Mouse (Mus musculus): ENCODE data around the gene Dync1li1. TPM values are rescaled to one million over a fixed set of nuclear protein-coding genes. Genes with fewer than 3 reads are reported as not detected.
"Not testable (repeated sequence)": the region's sequence is repeated elsewhere in the genome, so short reads cannot be mapped to it uniquely, and the experiment has no call there.

The Dync1li1 gene
- polyA plus RNA-seq, 1 experiment from 2014 or later, result 16.3 TPM

- H3K4me2 ChIP-seq (ENCODE audit: low read depth, low read length), result no peak overlapping the region
- H3K27me3 ChIP-seq (ENCODE audit: insufficient read depth, low read length), result 0 out of 2 replicates have a peak, but pooled peaks cover 6% of the 10 kb centered on the region
- H3K36me3 ChIP-seq (replicated peaks; ENCODE audit: insufficient read depth, low read length), result no peaks in the 10 kb centered on the region
- H3K9ac ChIP-seq (replicated peaks), result no peak overlapping the region
- H3K4me3 ChIP-seq (ENCODE audit: low read depth, low read length), result no peak overlapping the region
- WGBS (ENCODE audit: insufficient replicate concordance), result 75% methylated on average over 28 of the region's 28 CpGs
- H3K9me3 ChIP-seq (ENCODE audit: low read length), result no peaks in the 10 kb centered on the region
- no peak overlapping the region for H3K27ac ChIP-seq (ENCODE audit: low read depth)
- TF ChIP-seq CTCF (IDR thresholded peaks at IDR 0.05; ENCODE audit: low read depth) (0 out of 2 replicates have a peak, but pooled peaks have one; percentile 7), EP300 (IDR thresholded peaks at IDR 0.05; ENCODE audit: low read depth) (no peak)
- no peak for ATAC-seq
- no peak for DNase-seq
- H3K4me1 ChIP-seq (ENCODE audit: insufficient read depth), result no peaks in the 10 kb centered on the region
Observed at GRCm38 (mm10) chr9:114647506-114648432, 40.8 kb upstream of the Dync1li1 start.

- H3K27ac ChIP-seq (ENCODE audit: low read depth); ATAC-seq; H3K4me1 ChIP-seq (ENCODE audit: insufficient read depth); DNase-seq; H3K9me3 ChIP-seq (ENCODE audit: low read length); H3K4me2 ChIP-seq (ENCODE audit: low read depth, low read length); H3K27me3 ChIP-seq (ENCODE audit: insufficient read depth, low read length); H3K9ac ChIP-seq (replicated peaks); H3K36me3 ChIP-seq (replicated peaks; ENCODE audit: insufficient read depth, low read length); H3K4me3 ChIP-seq (ENCODE audit: low read depth, low read length): not testable (repeated sequence)
- TF ChIP-seq CTCF (IDR thresholded peaks at IDR 0.05; ENCODE audit: low read depth), result peak; percentile 71
- 46% methylated on average over 8 of the region's 9 CpGs for WGBS (ENCODE audit: insufficient replicate concordance)
Observed at GRCm38 (mm10) chr9:114648472-114648871, 40.1 kb upstream of the Dync1li1 start.

GRCm38 (mm10) chr9:114649371-114649770, 39.2 kb upstream of the Dync1li1 start:
- H3K4me2 ChIP-seq (ENCODE audit: low read depth, low read length), result no peak overlapping the region
- DNase-seq, result no peak
- no peaks in the 10 kb centered on the region for H3K4me1 ChIP-seq (ENCODE audit: insufficient read depth)
- H3K9me3 ChIP-seq (ENCODE audit: low read length), result no peaks in the 10 kb centered on the region
- no peaks in the 10 kb centered on the region for H3K36me3 ChIP-seq (replicated peaks; ENCODE audit: insufficient read depth, low read length)
- no peak overlapping the region for H3K4me3 ChIP-seq (ENCODE audit: low read depth, low read length)
- H3K9ac ChIP-seq (replicated peaks), result no peak overlapping the region
- H3K27ac ChIP-seq (ENCODE audit: low read depth), result no peak overlapping the region
- TF ChIP-seq EP300 (IDR thresholded peaks at IDR 0.05; ENCODE audit: low read depth), result no peak
- no peak for TF ChIP-seq CTCF (IDR thresholded peaks at IDR 0.05; ENCODE audit: low read depth)
- no peaks in the 10 kb centered on the region for H3K27me3 ChIP-seq (ENCODE audit: insufficient read depth, low read length)
- ATAC-seq, result no peak
- WGBS (ENCODE audit: insufficient replicate concordance), result 68% methylated on average over 5 of the region's 5 CpGs

- no peak overlapping the region for H3K4me2 ChIP-seq (ENCODE audit: low read depth, low read length)
- H3K4me3 ChIP-seq (ENCODE audit: low read depth, low read length), result no peak overlapping the region
- TF ChIP-seq CTCF (IDR thresholded peaks at IDR 0.05; ENCODE audit: low read depth), result no peak
- TF ChIP-seq EP300 (IDR thresholded peaks at IDR 0.05; ENCODE audit: low read depth), result no peak
- 51% methylated on average over 21 of the region's 21 CpGs for WGBS (ENCODE audit: insufficient replicate concordance)
- no peaks in the 10 kb centered on the region for H3K9me3 ChIP-seq (ENCODE audit: low read length)
- ATAC-seq, result peak; percentile 19; the same call in 1 of the 2 replicates
- H3K27me3 ChIP-seq (ENCODE audit: insufficient read depth, low read length), result 0 out of 2 replicates have a peak, but pooled peaks cover under 1% of the 10 kb centered on the region
- no peak overlapping the region for H3K9ac ChIP-seq (replicated peaks)
- H3K27ac ChIP-seq (ENCODE audit: low read depth), result no peak overlapping the region
- no peaks in the 10 kb centered on the region for H3K4me1 ChIP-seq (ENCODE audit: insufficient read depth)
- peak; percentile 44 for DNase-seq
- H3K36me3 ChIP-seq (replicated peaks; ENCODE audit: insufficient read depth, low read length), result no peaks in the 10 kb centered on the region
Observed at GRCm38 (mm10) chr9:114650938-114651634, 37.5 kb upstream of the Dync1li1 start.

- ATAC-seq (no peak), DNase-seq (no peak)
- 80% methylated on average over 4 of the region's 4 CpGs for WGBS (ENCODE audit: insufficient replicate concordance)
- Histone ChIP-seq H3K36me3 (replicated peaks; ENCODE audit: insufficient read depth, low read length) (no peaks in the 10 kb centered on the region), H3K27me3 (ENCODE audit: insufficient read depth, low read length) (0 out of 2 replicates have a peak, but pooled peaks cover 3% of the 10 kb centered on the region), H3K4me1 (ENCODE audit: insufficient read depth) (no peaks in the 10 kb centered on the region), H3K4me3 (ENCODE audit: low read depth, low read length) (no peak overlapping the region), H3K9ac (replicated peaks) (no peak overlapping the region), H3K4me2 (ENCODE audit: low read depth, low read length) (no peak overlapping the region), H3K27ac (ENCODE audit: low read depth) (no peak overlapping the region), H3K9me3 (ENCODE audit: low read length) (no peaks in the 10 kb centered on the region)
- no peak for TF ChIP-seq EP300 (IDR thresholded peaks at IDR 0.05; ENCODE audit: low read depth)
- TF ChIP-seq CTCF (IDR thresholded peaks at IDR 0.05; ENCODE audit: low read depth), result peak; percentile 20; the same call in 1 of the 2 replicates
Observed at GRCm38 (mm10) chr9:114655356-114655755, 33.2 kb upstream of the Dync1li1 start.

GRCm38 (mm10) chr9:114656701-114657100, 31.9 kb upstream of the Dync1li1 start:
- Histone ChIP-seq H3K4me1 (ENCODE audit: insufficient read depth) (no peaks in the 10 kb centered on the region), H3K36me3 (replicated peaks; ENCODE audit: insufficient read depth, low read length) (no peaks in the 10 kb centered on the region), H3K4me2 (ENCODE audit: low read depth, low read length) (no peak overlapping the region), H3K9ac (replicated peaks) (no peak overlapping the region), H3K27me3 (ENCODE audit: insufficient read depth, low read length) (0 out of 2 replicates have a peak, but pooled peaks cover 3% of the 10 kb centered on the region), H3K4me3 (ENCODE audit: low read depth, low read length) (no peak overlapping the region), H3K27ac (ENCODE audit: low read depth) (no peak overlapping the region), H3K9me3 (ENCODE audit: low read length) (no peaks in the 10 kb centered on the region)
- TF ChIP-seq CTCF (IDR thresholded peaks at IDR 0.05; ENCODE audit: low read depth) (no peak), EP300 (IDR thresholded peaks at IDR 0.05; ENCODE audit: low read depth) (no peak)
- WGBS (ENCODE audit: insufficient replicate concordance), result 33% methylated on average over 3 of the region's 3 CpGs
- DNase-seq (no peak), ATAC-seq (no peak)
